Mouse (Mus musculus): ENCODE results near the gene Mrps5. TPM values are rescaled to one million over a fixed set of nuclear protein-coding genes. Genes with fewer than 3 reads are reported as not detected.

The Mrps5 gene
- 10 to 100 TPM; 82.1 to 94.5 TPM for total RNA-seq (2021)
- long read RNA-seq, experiment 1, full-length matches to known transcripts: 78 of 104 reads
- long read RNA-seq, experiment 1, partial matches to known transcripts: 3 of 104 reads
- long read RNA-seq, experiment 1, other reads (novel, unspliced or antisense): 23 of 104 reads
- long read RNA-seq, experiment 2, full-length matches to known transcripts: 39 of 74 reads
- long read RNA-seq, experiment 2, partial matches to known transcripts: 5 of 74 reads
- long read RNA-seq, experiment 2, other reads (novel, unspliced or antisense): 30 of 74 reads

DNA sequence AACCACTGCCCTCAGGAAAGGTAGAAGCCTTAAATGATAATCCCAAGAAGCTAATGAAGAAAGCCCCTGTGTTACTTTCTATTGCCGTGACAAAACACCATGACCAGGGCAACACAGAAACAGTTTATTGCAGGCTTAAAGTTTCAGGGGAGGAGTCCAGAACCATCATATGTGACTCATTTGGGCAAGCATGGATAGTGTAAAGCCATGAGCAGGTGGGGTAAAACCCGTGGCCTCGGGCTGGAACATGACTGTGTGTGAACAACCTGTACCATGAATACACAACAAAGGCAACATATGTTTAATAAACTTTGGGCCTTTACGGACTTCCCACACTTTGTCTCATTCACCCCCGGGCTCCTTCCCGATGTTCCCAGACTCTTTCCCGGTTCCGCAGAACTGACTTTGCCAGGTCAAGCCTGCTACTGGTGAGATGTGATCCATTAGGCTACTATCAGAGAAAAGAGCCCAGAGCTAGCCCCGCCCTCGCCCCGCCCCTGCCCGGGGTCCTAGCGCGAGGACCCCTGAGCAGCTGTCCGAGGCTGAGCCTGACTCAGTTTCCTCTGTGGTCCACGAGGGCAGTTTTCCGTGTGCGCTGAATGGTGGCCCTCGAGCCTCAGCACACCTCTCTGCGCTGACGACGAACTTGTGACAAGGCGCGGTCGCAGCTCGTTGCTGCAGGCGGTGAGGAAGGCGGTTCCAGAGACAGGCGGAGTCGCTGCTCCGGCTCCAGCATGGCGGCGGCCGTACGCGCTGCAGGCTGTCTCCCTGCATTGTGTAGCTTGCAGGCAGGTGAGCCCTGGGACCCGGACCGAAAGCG lies at the start of gene Mrps5, which contains the start of gene Zfp661:
Gene Mrps5 (plus strand): TSS at position 529 of the 820 bp plus-strand sequence.
Gene Zfp661 (minus strand): TSS at position 401 of the 820 bp plus-strand sequence.
- TF ChIP-seq CTCF (IDR thresholded peaks at IDR 0.05): no peak; the same call in 1 of the 2 replicates
- peak within 1 kb of the TSS; percentile 97 for H3K4me3 ChIP-seq
- peak; percentile 81 for DNase-seq (ENCODE audit: extremely low spot score in 1 of 2, low spot score in 2 of 2)
- intact Hi-C loops (cut with DNase I): no loop called here
- H3K27ac ChIP-seq: peak within 1 kb of the TSS; percentile 100

DNA sequence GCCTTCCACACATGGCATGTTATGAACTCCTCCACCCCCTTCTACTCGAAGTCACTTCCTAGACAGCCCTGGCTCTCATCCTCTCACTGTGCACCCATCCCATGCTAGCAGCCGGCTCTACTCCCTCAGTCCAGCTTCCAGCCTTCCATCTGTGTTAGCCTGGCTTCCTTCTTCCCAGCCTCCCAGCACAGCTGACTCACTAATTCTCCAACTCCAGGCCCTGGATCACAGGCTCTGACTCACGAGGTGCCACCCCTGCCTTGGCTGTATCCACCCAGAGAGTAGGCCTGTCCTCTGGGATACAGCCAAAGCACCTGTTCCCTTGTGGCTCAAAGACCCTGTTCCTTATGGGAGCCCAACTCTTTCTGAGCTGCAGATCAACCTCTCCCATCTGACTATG lies 49.5 kb upstream of the Mrps5 start:
- no peak overlapping the region for H3K4me3 ChIP-seq
- intact Hi-C loops (cut with DNase I): loop anchor here (2.0 kb wide), 1 partner anchor 15 kb away; the partner anchor contains the start of gene Kcnip3
- no peak for TF ChIP-seq CTCF (IDR thresholded peaks at IDR 0.05)

DNA sequence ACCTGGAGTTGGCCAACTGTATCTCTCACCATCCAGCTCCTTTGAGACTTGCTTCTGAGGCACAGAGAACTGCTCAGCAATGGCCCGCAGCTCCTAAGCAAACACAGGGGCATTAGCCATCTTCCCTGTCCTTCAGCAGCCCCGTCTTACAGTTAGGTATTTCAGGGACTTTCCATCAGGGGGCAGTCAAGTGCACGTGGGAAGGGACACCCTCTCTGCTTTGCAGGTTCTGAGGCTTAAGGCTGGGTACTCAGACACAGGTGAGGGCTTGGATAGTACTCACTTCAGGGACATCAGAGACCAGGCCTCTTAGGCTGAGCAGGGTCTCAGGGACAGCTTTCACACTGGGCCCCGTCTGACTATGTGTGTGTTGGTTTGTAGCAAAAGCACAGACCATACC lies 47.5 kb upstream of the Mrps5 start:
- DNase-seq (ENCODE audit: extremely low spot score in 1 of 2, low spot score in 2 of 2): peak in 1 of 2 experiments; percentile 33
- intact Hi-C loops (cut with DNase I): no loop called here
- no peak overlapping the region for H3K27ac ChIP-seq
- no peak overlapping the region for H3K4me3 ChIP-seq
- TF ChIP-seq CTCF (IDR thresholded peaks at IDR 0.05): peak; percentile 62

More for the DNA sequence above, 49.5 kb upstream of the Mrps5 start:
- peak; percentile 44 to 64 for DNase-seq (ENCODE audit: extremely low spot score in 1 of 2, low spot score in 2 of 2)
- H3K27ac ChIP-seq: no peak overlapping the region; the same call in 1 of the 2 replicates

DNA sequence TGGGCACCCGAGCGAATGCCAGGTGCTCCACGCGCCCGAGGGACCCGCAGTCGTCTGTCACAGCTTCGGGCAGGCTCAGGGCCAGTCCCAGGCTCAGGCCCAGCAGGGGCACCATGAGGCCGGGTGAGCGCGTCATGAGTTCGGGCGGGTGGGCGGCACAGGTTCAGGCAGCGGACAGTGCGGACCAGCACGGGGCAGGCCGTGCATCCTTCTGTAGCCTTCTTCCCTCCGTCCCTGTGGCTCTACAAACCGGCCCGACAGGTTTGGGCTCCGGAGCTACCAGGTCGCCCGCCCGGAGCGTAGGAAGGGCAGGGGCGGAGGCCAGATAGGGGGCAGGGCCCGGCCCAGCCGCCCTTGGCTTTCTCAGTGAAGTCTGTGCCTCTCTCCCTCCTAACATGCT lies 45.8 kb upstream of the Mrps5 start, which contains the start of gene Prom2:
Gene Prom2 (minus strand): TSS at position 283 of the 400 bp plus-strand sequence.
- TF ChIP-seq CTCF (IDR thresholded peaks at IDR 0.05): no peak
- H3K4me3 ChIP-seq: no peak within 1 kb of the TSS
- DNase-seq (ENCODE audit: extremely low spot score in 1 of 2, low spot score in 2 of 2): no peak
- no peak within 1 kb of the TSS for H3K27ac ChIP-seq
- intact Hi-C loops (cut with DNase I): no loop called here

DNA sequence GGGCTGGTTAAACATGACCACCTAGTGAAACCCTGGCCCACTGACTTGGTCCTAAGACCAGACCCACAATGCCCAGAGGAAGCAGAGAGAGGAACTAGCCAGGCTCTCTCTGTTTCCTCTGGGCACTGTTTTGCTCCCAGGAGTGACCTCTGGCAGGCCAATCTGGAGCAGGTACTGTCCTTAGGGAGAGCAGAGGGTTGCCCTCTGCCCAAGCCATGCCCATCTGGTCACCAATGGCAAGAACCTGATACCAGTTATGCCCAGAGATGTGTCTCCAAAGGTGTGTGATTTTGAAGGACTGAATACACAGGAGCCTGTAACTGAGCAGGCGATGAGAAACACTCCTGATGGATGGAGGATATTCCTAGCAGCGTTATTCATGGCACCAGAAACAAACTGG lies 45.3 kb upstream of the Mrps5 start:
- intact Hi-C loops (cut with DNase I): no loop called here

DNA sequence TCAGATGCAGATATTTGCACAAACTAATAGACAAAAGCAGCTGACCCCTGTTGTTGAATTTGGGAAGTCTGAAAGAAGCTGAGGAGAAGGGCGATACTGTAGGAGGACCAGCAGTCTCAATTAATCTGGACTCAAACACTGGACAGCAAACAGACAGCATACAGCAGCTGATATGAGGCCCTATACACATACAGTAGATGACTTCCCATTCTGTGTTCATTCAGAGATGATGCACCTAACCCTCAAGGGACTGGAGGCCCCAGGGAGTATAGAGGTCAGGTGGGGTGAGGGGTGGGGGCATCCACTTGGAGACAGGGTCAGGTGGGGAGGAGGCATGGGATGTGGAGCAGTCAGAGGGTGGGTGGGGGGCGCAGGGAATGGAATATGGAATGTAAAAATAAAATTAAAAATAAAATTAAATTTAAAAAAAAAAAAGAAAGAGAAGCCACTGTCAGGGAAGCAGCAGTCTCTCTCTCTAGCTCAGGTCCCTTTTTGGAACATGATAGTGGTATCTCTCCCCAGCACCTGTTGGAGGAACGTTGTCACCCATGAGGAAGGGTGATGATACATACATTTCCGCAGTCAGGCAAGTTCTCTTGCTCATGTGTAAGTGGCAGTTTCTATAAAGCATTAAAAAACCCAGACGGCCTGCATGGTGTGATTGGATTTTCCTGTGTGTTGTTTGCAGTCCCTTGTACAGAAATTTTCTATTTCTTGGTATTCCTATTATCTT lies 38.5 kb upstream of the Mrps5 start:
- intact Hi-C loops (cut with DNase I): no loop called here
- no peak for DNase-seq (ENCODE audit: extremely low spot score in 1 of 2, low spot score in 2 of 2)
- Histone ChIP-seq H3K27ac (no peak overlapping the region), H3K4me3 (no peak overlapping the region)
- no peak for TF ChIP-seq CTCF (IDR thresholded peaks at IDR 0.05)

More for the DNA sequence above, 45.3 kb upstream of the Mrps5 start:
- Histone ChIP-seq H3K4me3 (no peak overlapping the region), H3K27ac (no peak overlapping the region)
- no peak for TF ChIP-seq CTCF (IDR thresholded peaks at IDR 0.05)
- DNase-seq (ENCODE audit: extremely low spot score in 1 of 2, low spot score in 2 of 2): no peak

DNA sequence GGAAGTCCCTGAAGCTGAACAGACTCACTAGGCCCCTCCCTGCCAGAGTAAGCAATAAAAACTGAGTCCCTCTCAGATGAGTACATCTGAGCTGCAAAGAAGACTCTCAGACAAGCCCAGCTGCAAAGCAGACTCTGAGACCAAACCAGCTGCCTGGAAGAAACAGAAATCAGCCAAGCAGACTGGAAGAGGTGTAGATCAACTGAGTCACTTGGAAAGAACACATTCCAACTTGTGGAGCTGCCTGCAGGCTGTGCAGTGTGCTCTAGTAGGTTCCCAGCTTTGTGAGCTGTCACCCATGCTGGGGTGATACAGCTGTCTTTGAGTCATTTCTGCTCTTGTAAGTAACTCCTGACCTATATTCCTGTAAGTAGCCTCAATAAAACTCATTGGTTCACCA lies 37.3 kb upstream of the Mrps5 start:
- no peak for TF ChIP-seq CTCF (IDR thresholded peaks at IDR 0.05)
- no peak for DNase-seq (ENCODE audit: extremely low spot score in 1 of 2, low spot score in 2 of 2)
- Histone ChIP-seq H3K4me3 (no peak overlapping the region), H3K27ac (no peak overlapping the region)
- intact Hi-C loops (cut with DNase I): no loop called here

DNA sequence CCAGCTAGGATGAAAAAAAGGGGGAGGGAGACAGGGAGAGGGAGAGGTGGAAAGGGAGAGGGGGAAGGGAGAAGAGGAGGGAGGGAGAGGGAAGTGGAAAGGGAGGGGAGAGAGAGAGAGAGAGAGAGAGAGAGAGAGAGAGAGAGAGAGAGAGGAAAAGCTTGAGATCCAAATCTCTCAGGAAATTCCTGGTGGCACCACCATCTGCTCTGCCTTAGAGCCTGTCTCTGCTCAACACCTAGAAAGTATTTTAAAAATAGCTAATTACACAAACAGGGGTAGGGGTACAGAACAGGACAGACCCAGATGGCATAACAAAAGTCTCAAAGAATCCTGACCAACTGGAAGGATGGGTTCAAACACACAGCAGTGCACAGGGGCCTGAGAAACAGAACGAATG lies 36.6 kb upstream of the Mrps5 start:
- DNase-seq (ENCODE audit: extremely low spot score in 1 of 2, low spot score in 2 of 2): no peak
- Histone ChIP-seq H3K27ac (no peak overlapping the region), H3K4me3 (no peak overlapping the region)
- intact Hi-C loops (cut with DNase I): no loop called here
- no peak for TF ChIP-seq CTCF (IDR thresholded peaks at IDR 0.05)

DNA sequence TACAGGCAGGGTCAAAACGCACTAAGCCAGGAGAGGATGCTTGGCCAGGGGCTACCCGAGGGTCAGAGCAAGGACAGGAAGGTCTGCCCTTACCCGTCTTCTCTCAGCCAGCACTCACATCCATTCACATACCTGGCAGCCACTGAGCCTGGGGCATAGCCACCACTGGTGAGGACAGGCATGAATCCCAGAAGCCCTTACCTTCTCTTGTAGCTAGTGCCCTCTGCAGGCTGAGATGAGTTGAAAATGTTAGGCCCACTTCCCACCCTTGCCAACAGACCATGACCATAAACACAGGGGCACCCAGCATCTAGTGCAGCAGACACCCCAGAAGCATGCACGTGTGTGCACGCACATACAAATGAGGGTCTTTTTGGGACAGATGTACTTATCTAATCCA lies 35.9 kb upstream of the Mrps5 start:
- DNase-seq (ENCODE audit: extremely low spot score in 1 of 2, low spot score in 2 of 2): peak; percentile 38 to 53
- Histone ChIP-seq H3K4me3 (no peak overlapping the region), H3K27ac (no peak overlapping the region)
- intact Hi-C loops (cut with DNase I): loop anchor here (1.0 kb wide), 1 partner anchor 44 kb away; no protein-coding TSS in a partner anchor
- TF ChIP-seq CTCF (IDR thresholded peaks at IDR 0.05): peak; percentile 66

DNA sequence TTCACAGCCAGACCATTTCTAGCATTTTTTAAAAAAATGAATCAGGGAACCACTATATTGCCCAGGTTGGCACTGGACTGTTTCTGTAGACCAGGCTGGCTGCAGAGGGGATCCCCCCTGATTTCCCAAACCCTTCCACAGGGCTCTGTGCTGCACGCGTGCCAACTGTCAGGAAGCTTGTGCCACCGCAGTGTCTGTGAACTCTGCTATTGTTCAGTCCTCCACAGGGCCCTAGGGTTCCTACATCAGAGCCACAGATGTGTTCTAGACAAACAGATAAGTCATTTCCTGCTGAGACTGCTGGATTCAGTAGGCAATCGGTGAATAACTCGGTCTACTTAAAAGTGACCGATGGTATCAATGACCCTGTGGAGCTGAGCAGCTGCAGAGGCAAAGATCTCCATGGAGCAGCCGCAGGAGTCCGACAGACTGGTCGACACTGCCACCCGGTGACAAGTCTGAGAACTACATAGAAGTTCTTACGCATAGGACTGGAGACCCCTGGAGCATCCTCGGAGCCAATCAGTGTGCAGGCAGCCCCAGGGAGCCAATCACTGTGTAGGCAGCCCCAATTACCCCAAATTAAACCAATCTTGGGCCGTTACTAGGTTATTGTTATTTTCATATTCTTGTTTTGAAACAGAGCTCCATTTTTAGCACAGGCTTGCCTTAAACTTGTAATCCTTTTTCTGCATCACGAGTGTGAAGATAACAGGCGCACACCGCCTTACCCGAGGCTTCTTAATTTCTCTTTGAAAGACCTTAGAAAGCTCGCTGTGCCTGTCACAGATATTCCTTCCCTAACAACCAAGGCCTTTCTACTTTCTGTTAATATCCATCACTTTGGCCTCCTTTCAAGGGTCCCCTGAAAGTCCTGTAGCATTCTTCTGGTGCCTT lies 27.7 kb upstream of the Mrps5 start:
- DNase-seq (ENCODE audit: extremely low spot score in 1 of 2, low spot score in 2 of 2): peak; percentile 91 to 92
- Histone ChIP-seq H3K27ac (no peak overlapping the region), H3K4me3 (peak overlapping the region; percentile 40)
- intact Hi-C loops (cut with DNase I): loop anchor here (1.0 to 2.0 kb wide), 3 partner anchors 52 to 197 kb away; partner anchors contain the start of gene Adra2b
- peak; percentile 92 for TF ChIP-seq CTCF (IDR thresholded peaks at IDR 0.05)

DNA sequence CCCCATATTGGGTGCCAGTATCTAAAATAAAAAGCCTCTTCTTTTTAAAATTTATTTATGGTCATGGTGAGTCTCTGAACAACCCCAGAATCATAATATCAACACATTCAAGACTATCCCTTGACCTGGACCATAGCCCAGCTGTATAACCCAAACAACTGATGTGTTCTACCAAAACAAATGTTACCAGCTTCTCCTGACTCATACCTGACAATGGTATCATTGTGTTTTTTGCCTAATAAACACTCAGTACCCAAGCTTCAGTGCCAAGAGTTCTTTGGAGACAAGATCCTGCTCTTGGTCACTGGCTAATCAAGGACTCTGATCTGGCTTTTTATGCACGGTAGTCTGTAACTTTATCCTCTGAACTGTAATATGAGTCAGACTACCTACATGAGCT lies 13.7 kb upstream of the Mrps5 start:
- intact Hi-C loops (cut with DNase I): no loop called here
- no peak overlapping the region for H3K4me3 ChIP-seq
- no peak for DNase-seq (ENCODE audit: extremely low spot score in 1 of 2, low spot score in 2 of 2)
- TF ChIP-seq CTCF (IDR thresholded peaks at IDR 0.05): no peak
- no peak overlapping the region for H3K27ac ChIP-seq
